Mouse (Mus musculus) spleen, embryonic (tissue): ENCODE data around the gene Sod3.

ENCODE experiments used
- CTCF ChIA-PET: fragments of 350-600 bp; sonication (Branson Sonifier 250); formaldehyde crosslinking; loops from one replicate; lab custom pipeline; 2022; lab: Charles Lee

The Sod3 gene

GRCm38 (mm10) chr5:52375847-52376246, 12.3 kb downstream of the Sod3 start:
- CTCF ChIA-PET: no interaction called here

GRCm38 (mm10) chr5:52382837-52383236, 19.2 kb downstream of the Sod3 start:
- CTCF ChIA-PET: no interaction called here

- CTCF ChIA-PET: no interaction called here
Observed at GRCm38 (mm10) chr5:52383748-52384147, 20.2 kb downstream of the Sod3 start.

GRCm38 (mm10) chr5:52386016-52386415, 22.4 kb downstream of the Sod3 start:
- CTCF ChIA-PET: no interaction called here

GRCm38 (mm10) chr5:52388092-52388749, 24.6 kb downstream of the Sod3 start:
- CTCF ChIA-PET: no interaction called here

- CTCF ChIA-PET: no interaction called here
Observed at GRCm38 (mm10) chr5:52390381-52390780, 26.8 kb downstream of the Sod3 start.

GRCm38 (mm10) chr5:52391471-52391870, 27.9 kb downstream of the Sod3 start:
- CTCF ChIA-PET: no interaction called here

GRCm38 (mm10) chr5:52393756-52394155, 30.2 kb downstream of the Sod3 start:
- CTCF ChIA-PET: no interaction called here

GRCm38 (mm10) chr5:52404373-52404772, 40.8 kb downstream of the Sod3 start:
- CTCF ChIA-PET: no interaction called here

- CTCF ChIA-PET: no interaction called here
Observed at GRCm38 (mm10) chr5:52408668-52409315, 45.2 kb downstream of the Sod3 start.

GRCm38 (mm10) chr5:52410197-52410596, 46.6 kb downstream of the Sod3 start:
- CTCF ChIA-PET: no interaction called here

GRCm38 (mm10) chr5:52411567-52411966, 48.0 kb downstream of the Sod3 start:
- CTCF ChIA-PET: no interaction called here

- CTCF ChIA-PET: no interaction called here
Observed at GRCm38 (mm10) chr5:52415193-52415592, 51.6 kb downstream of the Sod3 start.

- CTCF ChIA-PET: no interaction called here
Observed at GRCm38 (mm10) chr5:52415917-52416316, 52.3 kb downstream of the Sod3 start.

GRCm38 (mm10) chr5:52416485-52416884, 52.9 kb downstream of the Sod3 start:
- CTCF ChIA-PET: no interaction called here
